30 mouse cellular contexts compared by ENCODE assay signal in genomic region chr11:90489166-90489565, GRCm38 (mm10).
"Had no signal": no experiment of that assay in that cellular context is flagged by ENCODE, and none has a peak within 500 bp of the region (broad histone marks: within the 10 kb centered on the region; RNA-seq: fewer than 3 reads in every experiment).

No protein-coding gene starts in this region.

- H3K36me3 ChIP-seq: hindbrain, embryonic 15.5 days; intestine, embryonic 15.5 days had no signal

- H3K27me3 ChIP-seq: heart, embryonic 12.5 days; heart, embryonic 13.5 days; heart, embryonic 15.5 days; hindbrain, embryonic 12.5 days; hindbrain, embryonic 13.5 days; hindbrain, embryonic 15.5 days; intestine, embryonic 15.5 days; kidney, embryonic 15.5 days had no signal

- H3K27ac ChIP-seq: heart, embryonic 13.5 days; heart, embryonic 15.5 days; hindbrain, embryonic 10.5 days; hindbrain, embryonic 12.5 days; hindbrain, embryonic 13.5 days; hindbrain, embryonic 14.5 days; hindbrain, embryonic 15.5 days; hindbrain, postnatal 0 days; intestine, embryonic 15.5 days; kidney, embryonic 15.5 days; kidney, postnatal 0 days; layer of hippocampus, adult 2 months; left cerebral cortex, adult 2 months had no signal

- DNase-seq: heart, postnatal 10 days; heart, postnatal 14 days; heart, postnatal 36 days; heart, postnatal 4 days; kidney, adult 11 months; kidney, adult 18-20 months; kidney, adult 2 months; kidney, adult 8-10 months; kidney, adult 9 months; kidney, postnatal 10 days; kidney, postnatal 14 days; kidney, postnatal 25 days; kidney, postnatal 36 days; kidney, postnatal 4 days; layer of hippocampus, adult 9-11 months; layer of hippocampus, postnatal 36 days had no signal

- H3K9me3 ChIP-seq: heart, embryonic 13.5 days; heart, embryonic 15.5 days; hindbrain, embryonic 12.5 days; hindbrain, embryonic 13.5 days; hindbrain, embryonic 15.5 days; intestine, embryonic 15.5 days; kidney, embryonic 15.5 days had no signal

- H3K4me1 ChIP-seq: intestine, embryonic 15.5 days; kidney, embryonic 15.5 days had no signal

- H3K4me3 ChIP-seq: heart, embryonic 12.5 days; heart, embryonic 13.5 days; heart, embryonic 15.5 days; hindbrain, embryonic 10.5 days; hindbrain, embryonic 12.5 days; hindbrain, embryonic 13.5 days; hindbrain, embryonic 15.5 days; intestine, embryonic 15.5 days; kidney, embryonic 15.5 days; layer of hippocampus, adult 2 months; left cerebral cortex, adult 2 months had no signal
